Mouse (Mus musculus) right cerebral cortex, adult 2 months (tissue): ENCODE measurements around the gene A930002H24Rik.

Experiments
- DNase-seq, 2 experiments: peaks; one replicate each; pipeline ENCODE4 v3.0.0; 2021 to 2022; ENCODE audit warnings: low spot score in 2 of 2

The A930002H24Rik gene

GRCm38 (mm10) chr17:63836223-63836622, 27.4 kb downstream of the A930002H24Rik start:
- no peak for DNase-seq

- DNase-seq = no peak
Measured at GRCm38 (mm10) chr17:63831550-63831949, 32.0 kb downstream of the A930002H24Rik start.

GRCm38 (mm10) chr17:63828561-63829332, 34.8 kb downstream of the A930002H24Rik start:
- DNase-seq = no peak

GRCm38 (mm10) chr17:63826767-63827166, 36.8 kb downstream of the A930002H24Rik start:
- DNase-seq = no peak

GRCm38 (mm10) chr17:63826196-63826595, 37.4 kb downstream of the A930002H24Rik start:
- DNase-seq = no peak

GRCm38 (mm10) chr17:63824141-63824540, 39.5 kb downstream of the A930002H24Rik start:
- no peak for DNase-seq

- DNase-seq = no peak
Measured at GRCm38 (mm10) chr17:63818444-63819027, 45.1 kb downstream of the A930002H24Rik start.

GRCm38 (mm10) chr17:63813552-63813951, 50.0 kb downstream of the A930002H24Rik start:
- DNase-seq = no peak
